22 mouse cellular contexts compared by ENCODE assay signal in genomic region chr19:60731299-60731698, GRCm38 (mm10).
"Had no signal": no experiment of that assay in that cellular context is flagged by ENCODE, and none has a peak within 500 bp of the region (broad histone marks: within the 10 kb centered on the region; RNA-seq: fewer than 3 reads in every experiment).

No protein-coding gene starts in this region.

- H3K4me1 ChIP-seq: heart, embryonic 12.5 days; hindbrain, embryonic 13.5 days; hindbrain, embryonic 15.5 days; kidney, embryonic 15.5 days; limb, embryonic 13.5 days; limb, embryonic 15.5 days had no signal

- H3K4me2 ChIP-seq: heart, embryonic 12.5 days; hindbrain, embryonic 13.5 days; hindbrain, embryonic 15.5 days; kidney, embryonic 15.5 days; limb, embryonic 13.5 days; limb, embryonic 15.5 days; liver, embryonic 11.5 days had no signal

- H3K36me3 ChIP-seq: heart, embryonic 12.5 days; hindbrain, embryonic 13.5 days; hindbrain, embryonic 15.5 days; kidney, embryonic 15.5 days; limb, embryonic 13.5 days; limb, embryonic 15.5 days had no signal

- H3K9me3 ChIP-seq: heart, embryonic 12.5 days; hindbrain, embryonic 13.5 days; hindbrain, embryonic 15.5 days; kidney, embryonic 15.5 days; limb, embryonic 13.5 days; limb, embryonic 15.5 days had no signal

- H3K27ac ChIP-seq: hindbrain, embryonic 13.5 days; hindbrain, embryonic 15.5 days; hindbrain, postnatal 0 days; kidney, embryonic 15.5 days; kidney, postnatal 0 days; limb, embryonic 13.5 days; limb, embryonic 15.5 days had no signal

- H3K4me3 ChIP-seq: heart, embryonic 12.5 days; hindbrain, embryonic 13.5 days; hindbrain, embryonic 15.5 days; kidney, embryonic 15.5 days; limb, embryonic 13.5 days; limb, embryonic 15.5 days had no signal

- H3K27me3 ChIP-seq: hindbrain, embryonic 13.5 days; hindbrain, embryonic 15.5 days; limb, embryonic 13.5 days; limb, embryonic 15.5 days had no signal

- DNase-seq: gastrocnemius, postnatal 14 days; gastrocnemius, postnatal 36 days; heart, adult 18-20 months; heart, postnatal 10 days; kidney, adult 11 months; kidney, adult 2 months; kidney, adult 9 months; kidney, postnatal 14 days; kidney, postnatal 36 days; layer of hippocampus, postnatal 36 days; left cerebral cortex, postnatal 4 days; lung, adult 18-20 months had no signal

- H3K9ac ChIP-seq: heart, embryonic 12.5 days; hindbrain, embryonic 13.5 days; hindbrain, embryonic 15.5 days; kidney, embryonic 15.5 days; limb, embryonic 13.5 days; limb, embryonic 15.5 days had no signal

- ATAC-seq: hindbrain, postnatal 0 days; intestine, embryonic 16.5 days had no signal
